Mouse (Mus musculus): ENCODE results near the gene Gm16181. TPM values are rescaled to one million over a fixed set of nuclear protein-coding genes. Genes with fewer than 3 reads are reported as not detected.

Gm16181 gene
- total RNA-seq, 1 experiment from 2014 or later: not detected

GRCm38 (mm10) chr17:35245731-35246623 is 25.3 kb downstream of the Gm16181 start:
- no peak for ATAC-seq (replicated peaks; ENCODE audit: low read depth, poor library complexity, severe bottlenecking)

GRCm38 (mm10) chr17:35247144-35247543 is 26.5 kb downstream of the Gm16181 start:
- ATAC-seq (replicated peaks; ENCODE audit: low read depth, poor library complexity, severe bottlenecking): no peak

GRCm38 (mm10) chr17:35248986-35249385 is 28.4 kb downstream of the Gm16181 start:
- ATAC-seq (replicated peaks; ENCODE audit: low read depth, poor library complexity, severe bottlenecking): no peak

GRCm38 (mm10) chr17:35249451-35250197 is 29.0 kb downstream of the Gm16181 start:
- ATAC-seq (replicated peaks; ENCODE audit: low read depth, poor library complexity, severe bottlenecking): no peak

- ATAC-seq (replicated peaks; ENCODE audit: low read depth, poor library complexity, severe bottlenecking): no peak
Observed at GRCm38 (mm10) chr17:35250348-35251120, 29.9 kb downstream of the Gm16181 start.

GRCm38 (mm10) chr17:35251162-35251719 is 30.6 kb downstream of the Gm16181 start:
- no peak for ATAC-seq (replicated peaks; ENCODE audit: low read depth, poor library complexity, severe bottlenecking)

GRCm38 (mm10) chr17:35251981-35252380 is 31.3 kb downstream of the Gm16181 start:
- ATAC-seq (replicated peaks; ENCODE audit: low read depth, poor library complexity, severe bottlenecking): no peak

GRCm38 (mm10) chr17:35252619-35253292 is 32.1 kb downstream of the Gm16181 start:
- no peak for ATAC-seq (replicated peaks; ENCODE audit: low read depth, poor library complexity, severe bottlenecking)

GRCm38 (mm10) chr17:35253293-35254093 is 32.9 kb downstream of the Gm16181 start:
- ATAC-seq (replicated peaks; ENCODE audit: low read depth, poor library complexity, severe bottlenecking): no peak

- peak; percentile 52; the same call in 1 of the 2 replicates for ATAC-seq (replicated peaks; ENCODE audit: low read depth, poor library complexity, severe bottlenecking)
Observed at GRCm38 (mm10) chr17:35254241-35255098, 33.8 kb downstream of the Gm16181 start.

GRCm38 (mm10) chr17:35255301-35255700 is 34.7 kb downstream of the Gm16181 start:
- ATAC-seq (replicated peaks; ENCODE audit: low read depth, poor library complexity, severe bottlenecking): no peak

- no peak for ATAC-seq (replicated peaks; ENCODE audit: low read depth, poor library complexity, severe bottlenecking)
Observed at GRCm38 (mm10) chr17:35255704-35256103, 35.1 kb downstream of the Gm16181 start.

- no peak for ATAC-seq (replicated peaks; ENCODE audit: low read depth, poor library complexity, severe bottlenecking)
Observed at GRCm38 (mm10) chr17:35257378-35257777, 36.7 kb downstream of the Gm16181 start.

- ATAC-seq (replicated peaks; ENCODE audit: low read depth, poor library complexity, severe bottlenecking): peak; percentile 40
Observed at GRCm38 (mm10) chr17:35257824-35258491, 37.3 kb downstream of the Gm16181 start.

GRCm38 (mm10) chr17:35258492-35259478 is 38.2 kb downstream of the Gm16181 start:
- peak; percentile 72 for ATAC-seq (replicated peaks; ENCODE audit: low read depth, poor library complexity, severe bottlenecking)

- no peak for ATAC-seq (replicated peaks; ENCODE audit: low read depth, poor library complexity, severe bottlenecking)
Observed at GRCm38 (mm10) chr17:35259621-35260020, 39.0 kb downstream of the Gm16181 start.

Measured in common myeloid progenitor, adult 5-6 weeks (primary cell).